Mouse (Mus musculus): ENCODE results near the gene Gm128.

The Gm128 gene

DNA sequence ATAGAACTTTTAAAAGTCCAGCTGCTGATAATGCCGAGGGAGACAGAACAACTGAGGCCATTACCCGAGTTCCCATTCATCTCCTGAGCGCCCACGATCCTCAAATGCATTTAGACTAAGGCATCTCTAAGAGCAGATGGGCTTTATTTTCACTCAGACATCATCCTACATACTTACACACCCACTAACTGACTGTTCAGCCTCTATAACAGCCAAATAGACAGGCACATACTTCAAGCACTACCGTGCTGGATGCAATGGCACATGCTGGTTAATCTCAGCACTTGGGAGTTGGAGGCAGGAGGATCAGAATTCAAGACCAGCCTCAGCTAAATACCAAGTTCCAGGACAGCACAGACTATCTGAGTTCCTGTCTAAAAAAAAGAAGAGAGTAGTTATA, 28.4 kb upstream of the Gm128 start:
- DNase-seq (ENCODE audit: low read depth, low spot score) = no peak

DNA sequence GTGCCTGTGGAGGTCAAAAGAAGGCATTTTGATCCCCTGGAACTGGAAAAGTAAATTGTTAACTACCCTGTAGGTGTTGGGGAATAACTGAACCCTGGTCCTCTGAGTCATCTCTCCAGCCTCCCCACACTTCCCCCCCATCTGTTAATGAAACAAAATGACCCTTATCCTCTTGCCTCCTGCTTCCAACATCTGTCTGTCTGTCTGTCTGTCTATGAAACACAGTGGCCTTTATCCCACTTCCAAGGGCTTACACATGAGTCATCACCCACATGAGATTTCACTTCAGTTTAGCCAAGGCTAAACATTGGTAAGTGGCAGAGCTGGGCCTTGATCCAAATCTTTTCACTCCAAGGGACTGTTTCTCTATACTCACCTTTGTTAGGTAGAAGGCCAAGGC, 26.5 kb upstream of the Gm128 start:
- no peak for DNase-seq (ENCODE audit: low read depth, low spot score)

DNA sequence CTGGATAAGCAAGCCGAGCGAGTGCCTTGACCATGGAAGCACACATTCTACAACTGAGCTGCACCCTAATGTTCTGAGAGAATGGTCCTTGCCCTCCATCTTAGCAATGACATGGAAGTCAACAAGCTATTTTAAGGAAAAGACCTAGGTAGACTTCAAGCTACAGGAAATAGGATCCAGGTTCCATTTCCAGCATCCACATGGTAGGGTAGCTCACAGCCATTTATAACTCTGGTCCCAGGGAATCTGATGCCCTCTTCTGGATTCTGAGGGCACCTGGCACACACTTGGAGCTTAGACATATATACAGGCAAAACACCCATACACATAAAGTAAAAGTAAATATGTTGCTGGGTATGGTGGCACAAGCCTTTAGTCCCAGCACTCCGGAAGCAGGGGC, 24.7 kb upstream of the Gm128 start:
- DNase-seq (ENCODE audit: low read depth, low spot score) = no peak

DNA sequence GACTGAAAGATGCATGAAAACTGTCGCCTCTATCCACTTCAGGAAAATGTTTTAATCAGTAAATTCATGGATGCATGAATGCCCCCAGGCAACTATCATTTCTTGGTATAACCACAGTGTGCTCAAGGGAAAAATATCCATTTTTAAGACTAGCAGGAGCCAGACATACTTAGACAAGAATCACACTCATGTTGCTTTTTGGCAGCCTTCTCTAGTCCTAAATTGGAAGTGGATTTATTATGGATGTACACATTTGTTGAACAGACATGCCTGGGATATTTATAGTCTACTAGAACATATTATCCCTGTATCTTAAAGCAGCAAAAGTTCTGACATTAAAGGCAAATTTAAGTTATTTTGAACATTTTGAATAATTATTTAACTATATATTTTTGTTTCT, 23.3 kb upstream of the Gm128 start:
- no peak for DNase-seq (ENCODE audit: low read depth, low spot score)

DNA sequence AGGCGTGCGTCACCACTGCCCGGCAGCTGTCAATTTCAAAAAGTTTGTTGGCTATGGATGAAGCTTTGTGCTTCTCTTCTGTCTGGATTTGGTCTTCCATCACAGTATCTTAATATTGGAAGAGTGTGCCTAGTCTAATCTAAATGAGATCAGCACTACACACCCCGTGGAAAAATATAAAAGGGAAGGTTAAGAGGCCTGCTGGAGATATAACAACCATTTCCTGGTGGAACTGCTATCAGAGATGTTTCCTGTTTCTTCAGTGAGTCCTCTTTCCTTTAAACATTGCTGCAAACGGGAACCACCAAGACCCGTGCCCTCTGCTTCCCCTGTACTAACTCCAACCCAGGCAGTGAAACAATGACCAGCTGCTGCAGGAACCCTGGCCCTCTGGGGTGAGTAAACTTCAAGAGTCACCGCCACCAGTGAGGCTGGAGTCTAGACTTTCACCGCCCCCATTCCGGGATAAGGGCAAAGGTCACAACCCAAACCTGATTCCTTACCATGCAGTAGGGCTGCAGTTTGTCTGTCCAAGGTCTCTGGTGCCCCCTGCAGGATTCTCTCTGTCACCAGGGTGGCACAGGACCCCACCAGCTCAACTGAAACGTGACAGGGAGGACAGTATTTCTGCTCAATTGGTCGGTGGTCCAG, 21.8 kb upstream of the Gm128 start:
- DNase-seq (ENCODE audit: low read depth, low spot score) = no peak

DNA sequence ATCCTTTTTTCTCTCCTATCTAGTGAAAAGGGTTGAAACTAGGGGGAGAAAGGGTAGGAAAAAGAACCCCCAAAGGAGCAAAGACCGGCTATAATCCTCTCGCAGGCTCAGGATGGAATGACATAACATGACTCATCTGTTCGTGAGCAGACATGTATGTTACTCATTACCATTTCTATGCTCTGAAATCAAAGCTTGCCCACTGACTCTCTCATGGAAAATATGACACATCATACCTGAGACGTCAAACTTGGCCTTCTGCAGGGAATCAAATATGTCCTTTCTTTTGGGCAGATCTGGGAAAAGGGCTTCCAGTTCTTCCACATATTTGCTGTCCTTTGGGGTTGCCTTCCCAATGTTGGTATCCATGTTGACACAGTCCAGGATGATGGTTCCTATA, 20.6 kb upstream of the Gm128 start:
- DNase-seq (ENCODE audit: low read depth, low spot score) = no peak

DNA sequence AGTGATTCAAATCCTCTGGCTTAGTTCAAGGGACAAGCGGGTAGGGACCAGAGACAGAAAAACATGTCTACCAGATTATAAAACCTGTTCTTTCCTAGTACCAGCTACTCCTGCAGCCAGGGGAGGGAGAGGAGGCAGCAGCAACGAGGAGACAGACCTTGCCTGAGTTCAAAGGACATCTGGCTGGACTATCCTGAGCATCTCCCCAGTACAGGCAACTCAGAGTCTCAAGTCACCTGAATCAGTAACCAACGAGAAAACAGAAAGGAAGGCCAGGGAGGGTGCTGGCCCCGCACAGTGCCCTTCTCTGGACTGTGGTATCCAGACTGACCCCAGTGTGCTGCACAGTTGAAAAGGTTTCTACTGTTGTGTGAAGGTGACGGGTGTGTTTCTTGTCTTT, 15.5 kb upstream of the Gm128 start:
- no peak for DNase-seq (ENCODE audit: low read depth, low spot score)

DNA sequence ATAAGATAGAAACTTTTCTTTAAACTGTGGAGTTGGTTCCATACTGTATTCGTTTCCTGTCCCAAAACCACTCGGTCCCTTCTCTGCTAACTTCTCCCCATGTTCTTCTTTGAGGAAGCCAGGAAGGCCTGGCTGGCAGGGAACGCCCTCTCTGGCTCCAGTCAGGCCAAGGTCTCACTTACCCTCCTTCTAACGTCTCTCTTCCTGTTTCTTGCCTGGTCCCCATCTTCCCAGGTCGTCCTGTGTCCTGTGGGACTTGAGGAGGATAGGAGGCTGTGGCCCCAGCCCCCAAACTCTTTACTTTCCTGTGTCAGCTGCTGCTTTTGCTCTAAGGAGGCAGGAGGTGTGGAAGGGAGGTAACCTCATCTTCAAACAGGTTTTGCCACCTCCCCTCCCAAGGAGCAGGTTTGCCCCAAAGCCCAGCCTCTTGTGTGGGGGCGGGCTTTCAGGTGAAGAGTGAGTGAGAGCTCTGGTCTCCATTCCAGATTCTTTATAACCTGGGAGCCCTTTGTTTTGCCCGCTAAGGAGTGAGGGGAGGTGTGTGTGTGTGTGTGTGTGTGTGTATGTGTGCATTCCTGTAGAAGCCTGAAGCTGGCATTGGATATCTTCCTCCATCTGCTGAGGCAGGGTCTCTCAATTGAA, 9.5 kb upstream of the Gm128 start, which contains the start of gene Bnipl:
Bnipl (minus strand) TSS at position 411 of the 642 bp plus-strand sequence.
- DNase-seq (ENCODE audit: low read depth, low spot score) = no peak

DNA sequence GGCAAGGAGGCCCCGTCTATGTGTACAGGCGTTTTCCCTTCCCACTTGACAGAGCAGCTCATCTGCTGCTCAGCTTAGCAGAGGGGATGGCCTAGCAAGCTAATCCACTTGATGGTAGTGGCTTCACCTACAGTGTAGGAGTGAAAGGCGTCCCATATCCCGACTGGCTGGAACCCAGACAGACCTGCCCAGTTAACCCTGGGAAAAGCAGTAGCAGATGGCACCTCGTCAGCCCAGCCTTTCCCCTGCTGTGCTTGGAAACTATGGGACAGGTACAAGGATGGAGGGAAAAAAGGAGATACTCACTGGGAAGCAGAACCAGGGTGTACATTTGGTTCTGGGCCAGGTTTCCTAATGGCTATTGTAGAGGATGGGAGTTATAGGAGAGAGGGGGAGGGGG, 9.0 kb upstream of the Gm128 start:
- DNase-seq (ENCODE audit: low read depth, low spot score) = no peak

DNA sequence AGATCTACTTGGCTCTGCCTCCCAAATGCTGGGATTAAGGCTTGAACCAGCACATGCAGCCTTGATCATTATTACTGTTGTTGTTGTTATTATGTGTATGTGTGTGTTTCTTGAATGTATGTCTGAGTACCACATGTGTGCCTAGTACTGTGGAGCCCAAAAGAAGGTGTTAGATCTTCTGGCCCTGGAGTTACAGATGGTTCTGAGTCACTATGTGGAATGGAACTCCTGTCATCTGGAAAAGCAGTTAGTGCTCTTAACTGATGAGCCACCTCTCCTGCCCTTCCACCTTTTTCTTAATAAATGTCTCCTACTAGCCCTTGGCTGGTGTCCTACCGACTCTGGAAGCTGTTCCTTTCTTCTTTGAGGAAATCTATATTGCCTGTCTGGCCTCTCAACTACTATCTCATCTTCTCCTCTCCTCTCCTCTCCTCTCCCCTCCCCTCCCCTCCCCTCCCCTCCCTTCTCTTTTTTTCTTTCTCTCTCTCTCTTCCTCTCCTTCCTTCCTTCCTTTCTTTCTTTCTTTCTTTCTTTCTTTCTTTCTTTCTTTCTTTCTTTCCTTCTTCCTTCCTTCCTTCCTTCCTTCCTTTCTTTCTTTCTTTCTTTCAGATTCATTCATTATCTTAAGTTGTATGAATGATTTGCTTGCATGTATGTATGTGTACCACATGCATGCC, 6.4 kb upstream of the Gm128 start:
- no peak for DNase-seq (ENCODE audit: low read depth, low spot score)

DNA sequence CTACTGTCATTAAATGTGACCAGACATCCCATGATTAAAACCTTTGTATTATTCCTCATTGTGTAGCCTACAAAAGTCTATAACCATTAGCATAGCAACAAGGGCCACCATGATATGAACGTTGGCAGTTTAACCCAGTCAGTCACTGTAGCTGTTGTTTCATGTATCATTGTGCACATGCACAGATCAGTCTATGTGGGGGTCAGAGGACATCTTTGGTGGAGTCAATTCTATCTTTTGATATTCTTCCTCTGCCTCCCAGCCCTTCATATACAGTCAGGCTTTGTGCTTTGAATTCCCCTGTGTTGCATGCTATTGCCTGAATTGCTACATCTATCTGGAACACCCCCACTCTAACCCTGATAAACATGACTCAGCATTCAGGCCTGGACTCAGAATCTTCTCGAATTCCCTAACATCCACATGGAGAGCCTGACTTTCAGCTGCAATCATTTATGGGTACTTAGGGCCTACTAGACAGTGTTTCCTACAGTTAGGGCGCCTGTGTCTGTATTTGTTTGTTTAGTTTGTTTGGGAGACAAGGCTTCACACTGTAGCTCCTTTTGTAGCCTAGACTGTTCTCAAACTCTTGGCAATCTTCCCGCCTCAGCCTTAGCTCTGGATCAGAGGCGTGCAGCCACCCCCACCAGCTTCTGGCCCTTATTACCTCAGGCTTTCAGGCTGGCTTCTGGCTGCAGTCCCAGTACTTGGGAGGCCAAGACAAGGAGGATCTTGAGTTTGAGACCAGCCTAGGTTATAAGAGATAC, 5.2 kb upstream of the Gm128 start:
- DNase-seq (ENCODE audit: low read depth, low spot score) = no peak

DNA sequence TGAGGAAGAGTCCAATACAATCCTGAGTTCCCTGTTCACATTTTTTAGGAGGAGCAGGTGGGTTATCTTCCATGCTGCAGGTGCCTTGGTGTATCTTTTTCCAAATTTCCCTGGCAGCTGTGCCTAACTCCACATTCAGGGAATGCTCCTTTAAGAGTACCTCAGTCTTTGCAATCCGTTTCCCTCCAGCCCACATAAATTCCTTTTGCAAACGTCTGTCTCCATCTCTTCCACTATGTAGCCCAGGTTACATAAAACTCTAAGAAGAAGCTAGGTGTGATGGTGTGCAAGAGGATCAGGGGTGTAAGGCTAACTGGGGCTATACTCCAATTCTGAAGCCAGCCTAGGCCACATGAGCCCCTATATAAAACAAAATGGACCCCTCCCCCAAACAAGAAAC, 1.7 kb upstream of the Gm128 start:
- DNase-seq (ENCODE audit: low read depth, low spot score) = no peak

DNA sequence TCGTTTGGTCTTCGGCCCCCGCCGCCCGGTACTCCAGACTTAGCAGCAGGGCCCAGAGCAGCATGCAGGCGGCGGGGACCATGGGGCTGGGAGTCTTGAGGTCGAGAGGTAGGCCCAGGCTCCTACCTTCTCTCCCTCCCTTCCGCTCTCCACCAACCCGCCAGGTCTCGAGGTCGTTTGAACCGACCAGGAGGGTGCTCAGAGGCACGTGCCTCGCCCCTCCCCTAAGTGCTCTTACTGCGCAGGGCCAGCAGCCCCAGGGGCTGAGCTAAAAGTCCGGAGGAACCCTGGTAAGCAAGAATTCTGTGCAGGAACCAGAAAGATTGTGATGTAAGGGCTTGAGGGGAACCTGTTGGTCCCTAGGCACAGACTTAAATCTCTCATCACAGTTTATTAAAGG, 498 bp downstream of the Gm128 start:
- DNase-seq (ENCODE audit: low read depth, low spot score) = no peak

DNA sequence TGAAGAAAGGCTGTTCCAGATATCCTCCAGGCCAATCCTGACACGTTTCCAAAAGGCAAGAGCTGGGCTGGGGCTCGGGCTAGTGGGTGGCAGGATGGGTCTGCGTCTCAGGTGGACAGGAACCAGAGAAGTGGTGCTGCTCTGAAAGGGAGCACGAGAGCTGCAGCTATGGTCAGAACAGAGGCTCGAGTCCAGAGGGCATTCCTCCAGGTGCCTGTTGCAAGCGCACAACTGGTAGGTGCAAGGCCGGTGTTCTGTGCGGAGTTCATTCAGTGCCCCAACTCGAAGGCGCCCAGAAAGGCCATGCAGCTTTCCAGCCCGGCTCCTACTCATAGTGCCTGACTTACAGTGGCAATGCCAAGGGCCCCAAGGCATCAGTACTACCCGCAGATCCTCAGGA, 1.4 kb downstream of the Gm128 start:
- no peak for DNase-seq (ENCODE audit: low read depth, low spot score)

DNA sequence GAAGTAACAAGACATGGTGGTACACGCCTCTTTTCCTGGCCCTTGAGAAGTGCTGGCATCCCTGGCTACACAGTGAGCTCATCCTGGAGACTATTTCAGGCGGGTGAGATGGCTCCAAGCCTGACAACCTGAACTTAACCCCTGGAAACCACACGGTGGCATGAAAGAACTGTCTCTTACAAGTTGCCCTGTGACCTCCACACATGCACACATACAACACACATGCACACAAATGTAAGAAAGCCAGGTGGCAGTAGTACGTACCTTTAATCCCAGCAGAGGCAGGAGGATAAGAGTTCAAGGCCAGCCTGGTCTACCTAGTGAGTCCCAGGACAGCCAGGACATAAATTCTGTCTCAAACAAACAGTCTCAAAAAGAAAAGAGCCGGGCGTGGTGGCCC, 2.4 kb downstream of the Gm128 start:
- no peak for DNase-seq (ENCODE audit: low read depth, low spot score)

DNA sequence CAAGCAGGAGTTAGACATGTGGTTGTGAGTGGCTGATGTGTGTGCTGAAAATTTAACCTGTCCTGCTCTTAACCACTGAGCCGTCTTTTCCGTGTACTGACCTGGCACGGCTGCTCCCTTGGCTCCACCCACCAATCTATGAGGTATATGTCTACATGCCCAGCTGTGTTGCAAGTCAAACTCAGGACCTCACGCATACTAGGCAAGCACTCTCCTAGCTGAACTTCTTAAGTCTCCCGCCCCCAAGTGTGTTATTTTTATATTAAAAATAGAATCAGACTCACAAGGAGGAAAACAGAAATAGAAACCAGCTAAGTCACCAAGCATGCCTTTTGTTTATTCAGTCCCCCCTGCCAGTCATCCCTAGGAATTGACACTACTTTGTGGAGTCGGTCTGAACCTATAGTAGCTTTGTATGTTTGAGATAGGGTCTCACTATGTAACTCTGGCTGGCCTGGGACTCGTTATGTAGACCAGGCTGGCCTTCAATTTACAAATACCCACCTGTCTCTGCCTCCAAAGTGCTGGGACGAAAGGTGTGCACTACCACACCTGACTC, 3.8 kb downstream of the Gm128 start:
- DNase-seq (ENCODE audit: low read depth, low spot score) = no peak

DNA sequence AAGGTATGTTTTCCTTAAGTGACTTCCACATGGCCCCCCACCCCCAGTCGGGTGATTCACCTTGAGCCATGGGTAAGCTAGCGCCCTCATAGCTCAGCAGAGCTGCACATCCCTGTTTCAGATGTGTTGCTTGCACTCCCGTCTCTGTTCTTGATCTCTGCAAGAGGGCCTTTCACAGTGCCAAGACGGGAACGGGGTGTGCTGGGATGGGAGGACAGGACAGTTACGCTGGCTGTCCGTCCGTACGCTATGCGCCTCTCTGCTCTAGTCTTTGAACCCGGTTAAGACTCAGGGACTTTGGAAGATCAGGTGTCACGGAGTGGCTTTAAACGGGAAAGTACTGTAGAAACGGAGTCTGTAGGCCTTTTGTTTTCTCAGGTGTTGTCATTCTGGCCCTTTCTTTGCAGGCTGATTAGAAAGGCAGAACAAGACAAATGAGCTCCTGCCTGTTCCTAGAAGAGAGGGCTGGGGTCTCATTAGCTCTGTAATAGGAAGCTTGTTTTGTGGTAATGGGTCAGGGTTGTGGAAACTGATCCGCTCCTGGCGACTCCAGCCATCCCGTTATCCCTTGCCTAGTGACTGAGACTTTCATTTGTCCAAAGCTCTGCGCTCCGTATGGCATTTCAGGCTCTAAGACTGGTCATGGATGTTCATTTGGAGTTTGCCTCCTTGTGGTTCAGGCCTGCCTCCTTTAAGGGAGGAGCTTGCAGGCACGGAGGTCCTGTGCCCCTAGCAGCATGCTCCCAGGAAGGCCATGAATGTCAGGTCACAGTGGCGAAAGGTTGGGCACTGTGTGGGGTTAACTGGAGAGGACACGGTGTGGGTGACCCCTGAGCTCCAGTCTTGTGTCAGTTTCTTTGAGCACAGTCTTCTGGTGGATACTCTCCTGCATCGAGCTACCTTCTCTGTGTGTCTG, 5.8 kb downstream of the Gm128 start:
- no peak for DNase-seq (ENCODE audit: low read depth, low spot score)

DNA sequence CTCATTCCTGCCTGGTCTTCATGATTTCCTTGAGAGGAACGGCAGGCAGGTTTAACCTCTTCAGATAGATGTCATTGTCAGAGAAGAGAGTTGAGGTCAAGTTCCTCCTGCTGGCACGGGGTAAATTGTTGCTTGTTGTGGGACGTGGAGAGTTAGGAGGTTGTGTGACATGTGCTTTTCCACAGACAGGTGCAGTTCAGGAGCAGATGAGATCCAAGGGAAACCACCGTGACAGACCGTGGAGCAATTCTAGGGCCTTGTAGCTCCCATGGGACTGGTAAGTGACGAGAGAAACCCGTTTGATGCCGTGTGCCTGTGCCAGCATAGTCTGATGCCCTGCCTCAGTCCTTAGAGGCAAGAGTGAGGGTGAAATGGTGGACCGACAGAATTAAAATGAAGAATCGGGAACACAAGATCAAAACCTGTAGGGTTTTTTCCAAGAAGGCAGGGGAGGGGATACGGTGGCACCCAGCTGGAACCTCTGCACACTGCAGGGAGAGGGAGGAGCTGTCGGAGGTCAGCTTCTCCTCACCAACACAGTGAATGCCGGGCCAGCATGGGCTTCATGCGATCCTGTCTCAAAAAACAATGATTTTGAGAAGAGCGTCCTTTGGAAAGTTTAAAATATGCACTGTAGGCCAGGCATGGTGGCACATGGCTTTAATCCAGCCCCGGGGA, 8.0 kb downstream of the Gm128 start:
- no peak for DNase-seq (ENCODE audit: low read depth, low spot score)

DNA sequence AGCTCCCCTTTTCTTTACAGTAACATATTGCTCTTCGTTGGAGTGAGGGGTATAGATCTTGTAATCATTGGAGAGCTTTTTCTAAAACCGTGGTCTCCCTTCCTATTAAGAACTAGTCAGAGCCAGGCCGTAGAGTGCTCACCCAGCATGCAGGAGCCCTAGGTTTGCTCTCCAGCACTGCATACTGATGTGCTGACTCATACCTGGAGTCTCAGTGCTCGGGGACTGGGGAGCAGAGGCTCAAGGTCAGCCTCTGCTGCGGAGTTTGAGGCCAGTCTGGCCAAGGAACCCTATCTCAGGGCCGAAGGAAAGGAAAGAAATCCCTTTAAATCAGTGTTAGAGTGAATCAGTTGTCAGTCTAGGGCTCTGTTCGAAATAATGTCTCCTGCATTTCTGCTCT, 8.6 kb downstream of the Gm128 start:
- no peak for DNase-seq (ENCODE audit: low read depth, low spot score)
